Mouse (Mus musculus): Measurements from ENCODE around the gene Dmkn. TPM values are rescaled to one million over a fixed set of nuclear protein-coding genes. Genes with fewer than 3 reads are reported as not detected.

Gene Dmkn
- polyA plus RNA-seq, 1 experiment from 2014 or later, result 3.6 TPM

DNA sequence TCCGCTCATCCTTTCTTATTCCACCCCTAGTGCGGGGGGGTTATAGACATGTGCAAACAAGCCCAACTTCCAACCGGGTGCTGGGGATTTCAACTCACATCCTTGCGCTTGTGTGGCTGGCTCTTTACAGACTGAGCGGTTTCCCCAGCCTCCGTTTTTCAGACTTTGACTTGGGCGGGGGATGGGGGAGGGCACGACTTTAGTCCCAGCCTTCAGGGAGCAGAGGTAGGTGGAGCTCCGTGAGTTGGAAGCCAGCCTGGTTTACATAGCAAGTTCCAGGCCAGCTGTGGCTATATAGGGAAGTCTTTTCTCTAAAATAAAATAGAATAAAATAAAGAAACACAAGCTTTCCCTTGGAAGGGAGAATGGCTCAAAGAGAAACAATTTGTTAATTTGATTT lies 28.4 kb downstream of the Dmkn start:
- no peak for ATAC-seq (replicated peaks; ENCODE audit: insufficient number of reproducible peaks, insufficient read depth, low FRiP score, low read depth)
- H3K4me1 ChIP-seq (replicated peaks), result no peaks in the 10 kb centered on the region
- H3K36me3 ChIP-seq, result no peaks in the 10 kb centered on the region
- H3K27me3 ChIP-seq, result peaks cover 16% of the 10 kb centered on the region; the same call in 1 of the 2 replicates
- 18% methylated on average over 9 of the region's 9 CpGs for WGBS
- H3K4me2 ChIP-seq, result no peak overlapping the region
- no peaks in the 10 kb centered on the region for H3K9me3 ChIP-seq (replicated peaks)
- H3K27ac ChIP-seq, result no peak overlapping the region
- H3K4me3 ChIP-seq, result no peak overlapping the region
- H3K9ac ChIP-seq, result no peak overlapping the region

DNA sequence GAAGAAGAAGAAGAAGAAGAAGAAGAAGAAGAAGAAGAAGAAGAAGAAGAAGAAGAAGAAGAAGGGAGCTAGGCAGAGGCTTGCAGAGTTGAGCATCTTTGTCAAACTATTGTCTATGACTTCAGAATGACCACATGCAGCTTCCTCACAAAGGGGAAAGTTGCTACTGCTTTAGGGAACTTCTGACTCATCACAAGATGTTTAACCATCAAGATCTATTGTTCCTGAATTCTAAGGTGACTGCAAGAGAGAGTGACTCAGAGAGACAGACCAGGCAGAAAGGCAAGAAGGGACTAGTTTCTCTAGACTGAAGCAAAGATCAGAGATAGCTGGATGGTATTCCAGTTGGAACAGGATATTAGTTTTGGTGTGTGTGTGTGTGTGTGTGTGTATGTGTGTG lies 31.4 kb downstream of the Dmkn start:
- Histone ChIP-seq H3K9ac (no peak overlapping the region), H3K27ac (no peak overlapping the region), H3K27me3 (peaks cover 7% of the 10 kb centered on the region; the same call in 1 of the 2 replicates), H3K4me2 (no peak overlapping the region), H3K4me1 (replicated peaks) (no peaks in the 10 kb centered on the region), H3K4me3 (no peak overlapping the region), H3K9me3 (replicated peaks) (0 out of 2 replicates have a peak, but pooled peaks cover under 1% of the 10 kb centered on the region), H3K36me3 (no peaks in the 10 kb centered on the region)
- no peak for ATAC-seq (replicated peaks; ENCODE audit: insufficient number of reproducible peaks, insufficient read depth, low FRiP score, low read depth)

DNA sequence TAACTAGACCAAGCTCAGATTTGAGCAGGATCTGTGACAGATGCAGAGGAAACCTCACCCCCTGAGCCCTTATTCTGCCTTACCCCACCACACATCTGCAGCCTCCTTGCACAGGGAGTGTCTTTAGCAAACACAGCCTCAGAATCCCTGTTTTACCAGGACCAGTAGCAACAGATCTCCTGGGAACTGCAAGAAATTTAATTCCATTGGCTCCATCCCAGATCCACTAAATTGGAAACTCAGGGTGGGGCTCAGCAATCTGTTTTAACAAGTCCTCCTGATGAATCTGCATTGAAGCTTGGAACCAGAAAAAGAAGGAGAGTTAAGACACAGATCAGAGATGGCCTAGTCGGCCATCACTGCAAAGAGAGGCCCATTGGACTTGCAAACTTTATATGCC lies 33.2 kb downstream of the Dmkn start:
- H3K27ac ChIP-seq, result no peak overlapping the region
- no peak overlapping the region for H3K4me2 ChIP-seq
- H3K9ac ChIP-seq, result no peak overlapping the region
- H3K9me3 ChIP-seq (replicated peaks), result 0 out of 2 replicates have a peak, but pooled peaks cover 8% of the 10 kb centered on the region
- no peaks in the 10 kb centered on the region for H3K4me1 ChIP-seq (replicated peaks)
- WGBS, result 76% methylated on average over 1 of the region's 1 CpGs
- no peak for ATAC-seq (replicated peaks; ENCODE audit: insufficient number of reproducible peaks, insufficient read depth, low FRiP score, low read depth)
- no peak overlapping the region for H3K4me3 ChIP-seq
- no peaks in the 10 kb centered on the region for H3K36me3 ChIP-seq
- H3K27me3 ChIP-seq, result no peaks in the 10 kb centered on the region

DNA sequence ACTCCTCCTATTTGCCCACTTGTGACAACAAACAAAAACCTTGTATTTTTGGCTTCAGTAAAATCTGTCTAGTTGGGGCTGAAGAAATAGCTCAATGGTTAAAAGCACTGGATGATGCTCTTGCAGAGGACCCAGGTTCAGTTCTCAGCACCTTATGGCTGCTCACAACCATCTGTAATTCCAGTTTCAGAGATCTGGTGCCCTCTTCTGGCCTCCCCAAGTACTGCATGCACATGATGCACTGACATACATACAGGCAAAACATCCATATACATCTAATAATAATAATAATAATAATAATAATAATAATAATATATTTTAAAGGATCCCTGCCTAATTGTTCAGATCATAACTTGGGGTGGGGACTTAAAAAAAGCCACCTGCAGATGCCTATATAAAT lies 37.1 kb downstream of the Dmkn start:
- Histone ChIP-seq H3K36me3 (no peaks in the 10 kb centered on the region), H3K9ac (no peak overlapping the region), H3K4me1 (replicated peaks) (no peaks in the 10 kb centered on the region), H3K4me3 (no peak overlapping the region), H3K9me3 (replicated peaks) (0 out of 2 replicates have a peak, but pooled peaks cover 8% of the 10 kb centered on the region), H3K27me3 (no peaks in the 10 kb centered on the region), H3K27ac (no peak overlapping the region), H3K4me2 (no peak overlapping the region)
- no peak for ATAC-seq (replicated peaks; ENCODE audit: insufficient number of reproducible peaks, insufficient read depth, low FRiP score, low read depth)

DNA sequence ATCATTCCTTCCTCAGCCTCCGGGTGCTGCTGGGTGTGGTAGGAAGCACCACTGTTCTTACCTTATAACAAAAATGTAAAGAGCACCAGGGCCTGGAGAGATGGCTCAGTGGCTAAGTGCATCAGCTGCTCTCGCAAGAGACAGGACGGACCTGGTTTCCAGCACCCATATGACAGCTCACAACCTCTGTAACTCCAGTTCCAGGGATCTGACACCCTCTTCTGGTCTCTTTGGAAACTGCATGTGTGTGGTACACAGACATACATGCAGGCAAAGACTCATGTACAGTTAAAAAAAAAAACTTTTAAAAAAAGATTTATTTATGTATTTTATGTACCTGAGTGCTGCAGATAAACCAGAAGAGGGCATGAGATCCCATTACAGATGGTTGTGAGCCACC lies 39.7 kb downstream of the Dmkn start:
- no peak overlapping the region for H3K9ac ChIP-seq
- H3K27me3 ChIP-seq, result no peaks in the 10 kb centered on the region
- no peak overlapping the region for H3K4me3 ChIP-seq
- H3K9me3 ChIP-seq (replicated peaks), result 0 out of 2 replicates have a peak, but pooled peaks cover 8% of the 10 kb centered on the region
- H3K36me3 ChIP-seq, result no peaks in the 10 kb centered on the region
- ATAC-seq (replicated peaks; ENCODE audit: insufficient number of reproducible peaks, insufficient read depth, low FRiP score, low read depth), result no peak
- H3K4me1 ChIP-seq (replicated peaks), result no peaks in the 10 kb centered on the region
- no peak overlapping the region for H3K4me2 ChIP-seq
- WGBS, result 96% methylated on average over 3 of the region's 3 CpGs
- no peak overlapping the region for H3K27ac ChIP-seq

DNA sequence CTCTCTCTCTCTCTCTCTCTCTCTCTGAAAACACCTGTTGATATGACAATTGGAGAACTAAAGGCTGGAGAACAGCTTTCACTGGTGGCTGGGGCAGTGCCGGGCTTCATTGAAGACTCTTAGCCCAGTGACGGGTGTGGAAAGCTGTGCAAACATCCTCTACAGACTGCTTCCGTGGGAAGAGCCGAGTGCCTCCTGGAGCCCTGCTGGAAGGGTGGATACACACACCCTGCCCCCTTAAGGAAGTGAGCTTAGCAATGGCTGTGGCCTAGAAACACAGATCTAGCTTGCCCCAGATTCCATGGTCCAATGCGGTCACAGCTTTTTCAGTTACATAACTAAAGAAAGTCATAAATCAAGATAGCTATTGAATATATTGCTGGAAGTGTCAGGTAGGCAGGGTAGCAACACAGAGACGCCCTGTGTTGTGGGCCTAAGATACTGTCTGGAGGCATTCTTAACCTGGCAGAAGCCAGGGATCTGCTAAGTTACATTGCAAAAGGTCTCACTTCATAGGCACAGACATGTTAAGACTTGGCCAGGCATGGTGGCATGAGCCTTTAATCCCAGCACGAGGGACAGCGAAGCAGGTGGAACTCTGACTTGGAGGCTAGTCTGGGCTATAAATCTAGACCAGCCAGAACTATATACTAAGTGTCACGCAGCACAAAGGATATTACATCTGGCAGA lies 40.6 kb downstream of the Dmkn start:
- Histone ChIP-seq H3K4me3 (no peak overlapping the region), H3K9me3 (replicated peaks) (0 out of 2 replicates have a peak, but pooled peaks cover 8% of the 10 kb centered on the region), H3K27ac (no peak overlapping the region), H3K36me3 (no peaks in the 10 kb centered on the region), H3K4me1 (replicated peaks) (no peaks in the 10 kb centered on the region), H3K27me3 (no peaks in the 10 kb centered on the region), H3K4me2 (no peak overlapping the region), H3K9ac (no peak overlapping the region)
- WGBS, result 68% methylated on average over 9 of the region's 9 CpGs
- ATAC-seq (replicated peaks; ENCODE audit: insufficient number of reproducible peaks, insufficient read depth, low FRiP score, low read depth), result no peak

DNA sequence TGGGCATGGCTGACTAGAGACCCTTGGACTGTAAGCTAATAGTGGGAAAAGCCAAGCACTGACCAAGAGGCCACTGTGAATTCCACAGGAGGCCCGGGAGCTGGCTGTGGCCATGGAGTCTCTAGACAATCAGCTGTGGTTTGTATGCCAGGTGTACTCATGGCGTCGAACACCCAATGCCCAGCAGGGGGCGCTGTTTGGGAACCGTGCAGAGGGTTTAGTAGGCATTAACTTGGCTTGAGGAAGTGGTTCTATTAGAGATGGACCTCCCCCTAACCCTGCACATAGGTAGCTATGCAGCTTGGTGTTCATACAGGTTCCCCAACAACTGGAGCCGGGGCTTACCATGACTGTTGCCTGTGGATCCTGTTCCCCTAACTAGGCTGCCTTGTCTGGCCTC lies 42.4 kb downstream of the Dmkn start:
- H3K9me3 ChIP-seq (replicated peaks), result no peaks in the 10 kb centered on the region
- H3K4me1 ChIP-seq (replicated peaks), result no peaks in the 10 kb centered on the region
- no peaks in the 10 kb centered on the region for H3K36me3 ChIP-seq
- no peaks in the 10 kb centered on the region for H3K27me3 ChIP-seq
- no peak for ATAC-seq (replicated peaks; ENCODE audit: insufficient number of reproducible peaks, insufficient read depth, low FRiP score, low read depth)
- no peak overlapping the region for H3K4me2 ChIP-seq
- H3K9ac ChIP-seq, result no peak overlapping the region
- WGBS, result 47% methylated on average over 6 of the region's 6 CpGs
- H3K4me3 ChIP-seq, result no peak overlapping the region
- H3K27ac ChIP-seq, result no peak overlapping the region

DNA sequence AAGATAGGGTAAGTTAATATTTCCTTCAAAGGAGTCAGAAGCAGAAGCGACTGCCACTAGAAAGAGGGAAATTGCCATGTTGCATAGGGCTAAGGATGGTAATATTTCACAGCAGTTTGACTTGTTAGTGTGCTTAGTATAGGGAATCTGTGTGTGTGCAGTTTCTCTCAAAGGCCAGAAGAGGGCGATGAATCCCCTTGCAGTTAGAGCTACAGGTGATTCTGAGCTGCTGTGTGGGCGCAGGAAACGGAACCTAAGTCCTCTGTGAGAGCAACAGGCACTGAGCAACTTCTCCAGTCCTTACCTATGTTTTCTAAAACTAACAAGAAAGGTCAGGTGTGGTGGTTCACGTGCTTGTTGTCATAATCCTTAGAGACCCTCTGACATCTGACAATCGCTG lies 46.8 kb downstream of the Dmkn start:
- no peak overlapping the region for H3K27ac ChIP-seq
- H3K9me3 ChIP-seq (replicated peaks), result no peaks in the 10 kb centered on the region
- no peaks in the 10 kb centered on the region for H3K36me3 ChIP-seq
- ATAC-seq (replicated peaks; ENCODE audit: insufficient number of reproducible peaks, insufficient read depth, low FRiP score, low read depth), result no peak
- H3K4me2 ChIP-seq, result no peak overlapping the region
- H3K27me3 ChIP-seq, result no peaks in the 10 kb centered on the region
- no peaks in the 10 kb centered on the region for H3K4me1 ChIP-seq (replicated peaks)
- H3K4me3 ChIP-seq, result no peak overlapping the region
- WGBS, result 55% methylated on average over 6 of the region's 6 CpGs
- H3K9ac ChIP-seq, result no peak overlapping the region

DNA sequence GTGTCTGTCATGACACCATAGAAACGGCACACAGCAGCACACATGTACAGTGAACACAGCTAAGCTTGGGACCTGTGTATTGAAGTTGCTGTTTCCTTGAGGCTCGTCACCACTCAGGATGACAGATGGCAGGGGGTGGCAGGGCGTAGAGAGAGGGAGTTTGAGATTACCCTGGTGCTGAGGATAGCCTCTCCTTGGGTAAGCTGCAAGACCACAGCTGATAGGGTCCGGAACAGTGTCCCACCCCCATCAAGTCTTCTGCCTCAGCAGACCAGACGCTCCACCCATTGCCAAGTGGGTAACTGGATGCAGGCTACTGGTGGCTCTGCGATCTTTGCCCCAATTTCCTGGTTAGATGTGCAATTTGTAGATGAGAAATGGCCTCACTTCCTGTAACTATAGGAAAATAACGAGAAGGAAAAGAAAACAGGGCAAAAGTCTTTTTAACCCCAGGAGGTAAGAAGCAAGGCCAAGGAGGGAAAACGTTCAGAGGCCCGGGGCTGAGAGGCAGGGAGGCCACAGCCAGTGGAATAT lies 48.3 kb downstream of the Dmkn start:
- no peak for ATAC-seq (replicated peaks; ENCODE audit: insufficient number of reproducible peaks, insufficient read depth, low FRiP score, low read depth)
- H3K27ac ChIP-seq, result no peak overlapping the region
- WGBS, result 46% methylated on average over 9 of the region's 9 CpGs
- no peaks in the 10 kb centered on the region for H3K9me3 ChIP-seq (replicated peaks)
- H3K4me3 ChIP-seq, result no peak overlapping the region
- H3K36me3 ChIP-seq, result no peaks in the 10 kb centered on the region
- H3K27me3 ChIP-seq, result no peaks in the 10 kb centered on the region; the same call in 1 of the 2 replicates
- no peaks in the 10 kb centered on the region for H3K4me1 ChIP-seq (replicated peaks)
- no peak overlapping the region for H3K4me2 ChIP-seq
- H3K9ac ChIP-seq, result no peak overlapping the region

DNA sequence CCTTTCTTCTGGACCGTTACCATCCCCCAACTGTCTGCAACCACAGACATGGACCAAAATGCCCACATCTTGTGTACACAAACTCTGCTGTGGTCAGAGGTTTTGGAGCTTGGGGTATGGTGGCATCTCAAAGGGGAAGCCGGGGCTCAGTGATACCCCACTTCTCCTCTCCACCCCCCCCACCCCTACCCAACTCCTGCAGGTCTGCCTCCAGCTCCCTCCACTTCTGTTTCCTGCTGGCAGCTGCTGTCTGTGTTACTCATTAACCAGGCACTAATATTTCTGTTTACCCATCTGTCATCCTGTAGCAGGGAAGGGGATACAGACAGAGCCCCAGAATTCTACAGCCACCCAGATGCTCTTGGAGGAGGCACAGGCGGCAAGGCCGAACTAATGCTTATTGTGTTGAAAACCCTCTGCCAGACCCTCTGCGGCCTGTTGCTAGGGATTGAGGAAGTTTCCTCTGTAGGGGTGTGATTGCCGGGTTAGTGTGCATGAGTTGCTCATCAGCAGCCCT lies 48.8 kb downstream of the Dmkn start:
- no peak for ATAC-seq (replicated peaks; ENCODE audit: insufficient number of reproducible peaks, insufficient read depth, low FRiP score, low read depth)

DNA sequence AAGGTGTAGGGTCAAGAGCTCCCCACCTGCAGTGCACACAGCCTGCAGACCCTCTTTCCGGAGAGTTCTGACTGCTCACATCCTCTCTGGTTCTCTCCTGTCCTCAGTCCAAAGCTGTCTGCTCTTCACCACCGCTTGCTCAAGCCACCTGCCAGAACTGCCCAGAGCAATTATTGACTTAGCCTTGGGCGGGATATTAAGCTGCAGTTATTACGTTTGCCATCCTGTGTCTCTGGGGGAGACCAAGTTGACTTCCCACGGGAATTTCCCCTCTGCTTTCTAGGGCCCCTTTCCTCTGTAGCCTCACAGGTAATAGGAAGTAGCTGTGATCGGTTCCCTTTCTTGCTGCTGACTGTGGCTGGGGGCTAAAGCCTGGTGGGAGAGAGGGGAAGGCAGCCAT lies 56.6 kb downstream of the Dmkn start:
- no peak overlapping the region for H3K27ac ChIP-seq
- H3K4me2 ChIP-seq, result no peak overlapping the region
- peaks cover 4% of the 10 kb centered on the region for H3K27me3 ChIP-seq
- H3K4me3 ChIP-seq, result no peak overlapping the region
- WGBS, result 62% methylated on average over 6 of the region's 6 CpGs
- ATAC-seq (replicated peaks; ENCODE audit: insufficient number of reproducible peaks, insufficient read depth, low FRiP score, low read depth), result no peak
- H3K9ac ChIP-seq, result no peak overlapping the region
- no peaks in the 10 kb centered on the region for H3K9me3 ChIP-seq (replicated peaks)
- no peaks in the 10 kb centered on the region for H3K36me3 ChIP-seq
- H3K4me1 ChIP-seq (replicated peaks), result no peaks in the 10 kb centered on the region

More for the DNA sequence above, 48.8 kb downstream of the Dmkn start:
- Histone ChIP-seq H3K27ac (no peak overlapping the region), H3K4me1 (replicated peaks) (no peaks in the 10 kb centered on the region), H3K4me2 (no peak overlapping the region), H3K27me3 (no peaks in the 10 kb centered on the region; the same call in 1 of the 2 replicates), H3K9me3 (replicated peaks) (no peaks in the 10 kb centered on the region), H3K4me3 (no peak overlapping the region), H3K36me3 (no peaks in the 10 kb centered on the region), H3K9ac (no peak overlapping the region)
- WGBS, result 67% methylated on average over 6 of the region's 6 CpGs
